Mouse (Mus musculus) layer of hippocampus, adult 9-11 months (tissue): ENCODE measurements around the gene Ankzf1.

Experiments used
- DNase-seq: peaks from one replicate; pipeline ENCODE4 v3.0.0; 2022

Ankzf1 gene

DNA sequence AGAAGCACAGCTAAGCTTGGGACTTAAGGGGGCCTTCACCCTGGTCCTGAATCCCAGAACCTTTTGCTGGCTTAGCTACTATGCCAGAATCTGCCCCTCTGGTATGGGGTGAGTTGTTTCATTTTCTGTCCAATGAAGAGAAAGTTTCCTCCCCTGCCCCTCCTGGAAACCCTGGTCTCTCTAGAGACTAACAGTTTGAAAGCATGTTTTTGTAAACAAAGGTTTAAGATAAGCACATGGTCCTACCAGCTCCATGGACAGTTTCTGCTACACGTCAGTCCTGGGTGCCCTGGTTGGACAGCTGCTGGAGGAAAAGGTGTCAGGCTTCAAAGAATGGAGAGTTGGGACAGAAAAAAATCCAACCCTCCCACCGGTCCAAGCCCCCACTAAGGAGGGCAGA lies 1.4 kb upstream of the Ankzf1 start:
- no peak for DNase-seq

DNA sequence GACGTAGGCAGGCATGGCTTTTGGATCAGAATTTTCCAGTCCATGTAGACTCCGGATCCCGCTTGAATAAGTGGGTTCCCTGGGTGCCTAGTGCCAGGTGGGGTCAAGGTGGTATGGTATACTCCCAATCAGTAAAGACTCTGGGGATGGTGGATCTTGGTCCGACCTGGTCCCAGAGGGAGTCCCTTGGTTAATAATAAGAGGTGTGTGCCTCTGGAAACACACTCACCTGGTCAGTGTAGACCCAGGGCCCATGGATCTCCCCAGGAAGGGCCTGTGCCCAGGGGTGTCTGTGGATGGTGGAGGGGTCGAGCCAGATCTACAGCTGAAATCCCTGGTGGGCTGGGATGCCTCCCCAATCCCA lies 711 bp upstream of the Ankzf1 start:
- no peak for DNase-seq

DNA sequence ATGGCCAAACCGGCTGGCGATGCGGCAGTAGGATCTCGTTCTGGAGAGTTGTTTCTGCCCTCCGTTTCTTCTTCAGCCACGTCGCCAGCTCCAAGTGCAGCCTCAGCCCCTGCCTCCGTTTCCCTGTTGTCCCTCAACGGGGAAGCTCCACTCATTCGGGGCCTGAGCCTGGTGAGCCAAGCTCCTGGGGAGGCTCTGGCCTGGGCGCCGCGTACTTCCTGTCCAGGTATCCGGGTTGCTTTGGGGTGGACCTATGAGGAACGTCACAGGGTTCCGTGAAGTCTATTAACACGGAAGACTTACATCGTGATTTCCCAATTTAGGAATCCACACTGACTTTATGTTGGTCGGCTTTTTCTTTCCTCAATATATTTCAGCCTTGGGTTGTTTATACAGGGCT lies 501 bp downstream of the Ankzf1 start:
- peak; percentile 60 for DNase-seq

DNA sequence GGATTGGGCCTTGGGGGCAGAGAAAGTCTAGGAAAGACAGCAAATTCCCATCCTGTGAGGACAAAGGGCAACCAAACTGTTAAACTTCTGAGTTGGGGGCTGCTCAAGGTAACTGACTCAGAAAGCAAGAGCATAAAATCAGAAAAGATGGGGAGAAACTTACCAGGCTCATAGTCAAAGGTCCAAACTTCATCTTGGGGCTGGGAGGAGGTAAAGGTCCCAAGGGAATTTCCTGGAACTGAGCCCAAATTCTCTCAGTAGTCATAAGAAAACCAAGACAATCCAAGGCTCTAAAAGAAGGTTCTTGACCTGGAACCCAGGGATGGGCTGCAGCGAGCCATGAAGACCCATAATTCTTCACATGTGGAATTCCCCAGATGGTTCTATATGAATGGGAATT lies 9.3 kb downstream of the Ankzf1 start:
- DNase-seq, result no peak

DNA sequence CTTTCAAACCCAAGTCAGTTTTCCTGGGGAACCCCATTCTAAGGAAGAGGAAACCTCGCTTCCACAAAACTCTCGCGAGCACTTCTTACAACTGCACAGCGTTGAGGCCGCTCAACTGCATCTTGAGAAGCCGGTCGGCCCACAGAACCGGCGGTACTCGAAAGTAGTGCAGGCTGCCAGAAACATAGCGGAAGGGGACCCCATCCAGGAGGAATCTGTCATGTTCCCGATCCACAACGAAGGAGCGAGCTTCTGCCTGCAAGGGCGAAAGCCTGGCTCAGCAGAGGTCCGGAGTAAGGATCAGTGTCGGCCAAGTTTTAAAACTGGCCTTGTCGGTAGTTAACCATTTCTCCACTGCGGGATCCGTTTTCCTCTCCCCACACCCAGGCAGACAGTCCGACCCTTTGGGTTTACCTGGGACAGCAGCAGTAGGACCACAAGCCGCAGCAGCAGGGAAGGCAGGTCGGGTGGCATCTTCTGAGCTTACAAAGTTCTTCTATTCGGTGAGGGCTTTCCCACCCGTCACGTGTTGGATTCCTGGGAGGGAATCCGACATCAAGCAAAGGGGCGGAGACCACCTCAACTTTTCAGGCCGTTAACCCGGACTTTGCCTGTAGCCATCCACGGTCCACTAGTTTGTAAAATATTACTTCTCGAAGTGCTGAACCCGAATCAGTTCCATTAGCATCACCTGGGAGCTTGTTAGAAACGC lies 17.2 kb downstream of the Ankzf1 start:
- DNase-seq, result no peak

DNA sequence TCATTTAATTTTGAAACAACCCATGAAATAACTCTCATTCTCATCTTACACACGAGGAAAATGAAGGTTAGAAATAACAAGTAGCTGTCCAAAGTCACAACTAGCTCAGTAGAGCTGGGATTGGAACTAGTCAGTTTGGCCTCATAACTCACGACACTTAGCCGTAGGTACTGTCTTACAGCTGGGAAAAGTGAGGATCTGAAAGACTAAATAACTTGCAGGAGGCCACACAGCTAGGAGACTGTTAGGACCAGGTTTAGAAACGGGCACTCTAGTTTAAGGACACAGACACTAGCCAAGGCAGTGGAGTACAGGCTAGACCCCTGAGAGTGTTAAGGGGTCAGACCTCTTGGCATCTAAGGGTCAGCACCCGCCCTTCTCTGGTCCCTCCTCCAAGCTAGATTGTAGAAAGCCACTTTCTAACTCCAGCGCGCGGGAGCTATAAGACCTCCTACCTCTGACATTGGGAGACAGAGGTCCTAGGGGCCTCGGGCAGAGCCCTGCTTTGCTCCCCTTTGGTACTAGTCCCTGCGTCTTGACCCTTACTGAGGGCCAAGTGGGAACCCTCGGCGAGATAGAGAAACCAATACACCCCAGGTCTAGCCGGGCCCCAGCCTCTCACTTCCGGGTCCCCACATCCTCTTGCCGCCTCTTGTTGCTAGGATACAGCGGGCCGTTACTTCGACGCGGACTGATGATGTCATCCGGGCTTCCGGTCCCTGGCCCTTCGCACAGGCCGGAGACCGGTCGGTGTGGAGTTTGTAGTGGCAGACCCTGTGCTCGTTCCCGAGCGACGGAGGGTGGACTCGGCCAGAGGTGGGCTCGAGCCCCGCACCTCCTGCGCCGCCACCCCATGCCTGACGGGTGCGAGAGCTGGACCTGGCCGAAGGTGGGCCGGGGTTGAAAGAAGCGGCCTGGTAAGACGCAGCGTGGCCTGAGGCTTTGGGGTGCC lies 18.5 kb downstream of the Ankzf1 start, which contains the start of the genes Glb1l and Stk16:
Glb1l (minus strand) TSS at position 678 of the 952 bp plus-strand sequence.
Stk16 (plus strand) TSS at position 703 of the 952 bp plus-strand sequence.
- DNase-seq, result peak; percentile 96

DNA sequence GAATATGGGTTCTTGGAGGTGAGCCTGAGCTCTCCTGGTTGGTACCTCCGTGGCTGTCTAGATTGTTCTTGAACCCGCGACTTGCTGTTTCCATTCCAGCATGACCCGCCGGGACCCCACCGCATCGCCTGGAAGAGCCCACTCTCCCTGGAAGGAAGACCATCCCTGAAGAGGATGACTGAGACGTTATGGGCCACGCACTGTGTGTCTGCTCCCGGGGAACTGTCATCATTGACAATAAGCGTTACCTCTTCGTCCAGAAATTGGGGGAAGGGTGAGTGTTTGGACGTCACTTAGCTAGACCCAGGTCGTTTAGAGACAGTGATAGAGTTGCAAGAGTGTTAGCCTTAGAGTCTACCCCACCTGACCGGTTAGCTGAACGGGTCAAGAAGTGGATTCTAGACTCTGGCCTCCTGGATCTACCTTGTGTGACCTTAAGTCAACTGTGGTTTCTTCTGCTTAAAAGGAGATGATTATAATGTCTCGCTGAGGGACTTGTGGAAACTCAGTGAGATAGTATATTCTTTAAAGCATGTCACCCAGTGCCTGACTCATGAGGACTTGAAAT lies 19.3 kb downstream of the Ankzf1 start:
- no peak for DNase-seq

DNA sequence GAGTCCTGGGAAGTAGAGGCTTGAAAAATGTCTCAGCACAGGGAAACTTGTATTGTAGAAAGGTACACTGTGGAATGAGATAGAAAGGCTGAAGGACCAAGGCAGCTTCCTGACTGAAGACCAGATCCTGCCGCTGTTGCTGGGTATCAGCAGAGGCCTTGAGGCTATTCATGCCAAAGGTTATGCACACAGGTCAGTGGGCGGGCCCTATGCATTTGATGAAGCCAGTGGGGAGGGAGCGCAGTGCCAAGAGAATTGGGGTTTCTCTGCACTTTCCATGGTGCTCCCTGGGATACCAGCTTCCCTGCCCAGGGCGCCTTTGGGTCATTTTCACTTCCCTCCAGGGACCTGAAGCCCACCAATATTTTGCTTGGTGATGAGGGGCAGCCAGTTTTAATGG lies 20.6 kb downstream of the Ankzf1 start:
- DNase-seq, result no peak

DNA sequence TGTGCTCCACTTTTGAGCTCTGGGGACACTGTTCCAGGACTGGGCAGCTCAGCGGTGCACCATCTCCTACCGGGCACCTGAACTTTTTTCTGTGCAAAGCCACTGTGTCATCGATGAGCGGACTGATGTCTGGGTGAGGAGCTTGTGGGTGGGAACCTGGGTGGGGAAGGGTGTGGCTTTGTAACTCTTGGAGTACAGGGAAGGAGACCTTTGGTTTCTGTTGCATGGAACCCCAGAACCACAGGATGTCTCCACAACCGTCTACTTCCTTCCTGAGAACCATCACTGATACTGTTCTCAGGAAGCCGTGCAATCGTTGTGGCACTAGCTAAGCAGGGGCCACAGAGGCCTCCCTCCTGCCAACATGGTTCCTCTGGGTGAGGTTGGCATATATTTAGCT lies 21.1 kb downstream of the Ankzf1 start:
- no peak for DNase-seq

DNA sequence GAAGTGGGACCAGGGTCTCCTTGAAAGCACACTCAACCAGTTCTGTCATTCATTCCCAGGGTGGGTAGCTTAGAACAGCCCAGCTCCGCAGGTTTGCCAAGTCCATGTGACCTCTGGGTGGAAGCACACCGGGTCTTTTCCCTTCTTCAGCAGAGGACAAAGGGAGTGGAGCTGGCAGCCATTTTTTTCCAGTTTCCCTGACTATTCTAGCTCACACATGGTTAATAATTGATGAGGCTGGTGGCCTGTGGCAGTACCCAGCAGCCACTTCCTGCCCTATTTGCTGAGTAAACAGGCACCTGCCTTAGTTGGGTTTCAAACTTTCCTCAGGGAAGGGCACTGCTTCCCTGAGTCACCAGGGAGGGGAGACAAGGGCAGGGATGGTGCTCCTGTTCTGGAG lies 22.5 kb downstream of the Ankzf1 start:
- no peak for DNase-seq

DNA sequence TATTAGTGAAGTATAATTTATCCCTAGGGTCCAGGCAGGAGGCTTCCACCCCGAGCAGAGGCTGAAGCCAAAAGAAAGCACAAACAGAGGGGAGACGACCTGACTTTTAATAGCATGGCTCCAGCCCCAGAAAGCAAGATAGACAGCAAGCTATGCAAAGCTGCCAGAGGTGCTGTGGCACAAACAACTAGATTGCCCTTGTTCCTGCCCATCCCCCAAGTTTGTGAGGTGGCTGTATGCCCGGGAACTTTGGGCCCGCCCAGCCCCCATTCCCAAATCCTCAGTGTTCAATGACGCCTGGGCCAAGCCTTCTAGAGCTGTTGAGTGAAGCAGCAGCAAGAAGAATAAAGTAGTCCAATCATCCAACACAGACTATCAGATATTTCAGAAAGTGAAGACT lies 22.9 kb downstream of the Ankzf1 start:
- DNase-seq, result no peak

DNA sequence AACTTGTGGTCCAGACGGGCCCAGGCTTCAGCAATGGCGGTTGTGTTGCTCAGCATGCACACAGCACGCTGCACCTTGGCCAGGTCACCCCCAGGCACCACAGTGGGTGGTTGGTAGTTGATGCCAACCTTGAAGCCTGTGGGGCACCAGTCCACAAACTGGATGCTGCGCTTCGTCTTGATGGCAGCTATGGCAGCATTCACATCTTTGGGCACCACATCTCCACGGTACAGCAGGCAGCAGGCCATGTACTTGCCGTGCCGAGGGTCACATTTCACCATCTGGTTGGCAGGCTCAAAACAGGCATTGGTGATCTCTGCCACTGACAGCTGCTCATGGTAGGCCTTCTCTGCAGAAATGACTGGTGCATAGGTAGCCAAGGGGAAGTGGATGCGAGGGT lies 23.8 kb downstream of the Ankzf1 start:
- no peak for DNase-seq

DNA sequence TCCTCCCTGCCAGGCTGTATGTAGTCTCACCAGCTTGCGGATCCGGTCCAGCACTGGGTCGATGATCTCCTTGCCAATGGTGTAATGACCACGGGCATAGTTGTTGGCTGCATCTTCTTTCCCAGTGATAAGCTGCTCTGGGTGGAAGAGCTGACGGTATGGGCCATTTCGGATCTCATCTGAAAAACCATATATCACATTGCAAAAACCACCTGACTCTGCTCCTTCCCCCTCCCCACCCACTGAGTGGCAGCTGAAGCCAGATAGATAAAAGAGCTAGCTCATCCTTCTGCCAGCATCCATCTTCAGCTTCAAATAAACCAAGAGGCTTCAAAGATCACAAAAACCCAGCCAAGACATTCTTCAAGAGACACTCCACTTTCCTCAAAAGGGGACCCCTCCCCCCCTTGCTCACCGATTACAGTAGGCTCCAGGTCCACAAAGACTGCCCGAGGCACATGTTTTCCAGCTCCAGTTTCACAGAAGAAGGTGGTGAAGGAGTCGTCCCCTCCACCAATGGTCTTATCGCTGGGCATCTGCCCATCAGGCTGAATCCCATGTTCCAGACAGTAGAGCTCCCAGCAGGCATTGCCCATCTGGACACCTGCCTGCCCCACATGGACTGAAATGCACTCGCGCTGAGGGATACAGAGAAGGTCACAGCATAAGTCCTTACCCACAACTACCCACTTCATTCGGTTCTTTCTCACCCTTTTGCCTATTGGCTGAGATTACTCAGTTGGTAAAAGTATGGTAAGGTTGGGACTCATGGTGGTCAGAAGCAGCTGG lies 25.0 kb downstream of the Ankzf1 start:
- DNase-seq, result no peak

DNA sequence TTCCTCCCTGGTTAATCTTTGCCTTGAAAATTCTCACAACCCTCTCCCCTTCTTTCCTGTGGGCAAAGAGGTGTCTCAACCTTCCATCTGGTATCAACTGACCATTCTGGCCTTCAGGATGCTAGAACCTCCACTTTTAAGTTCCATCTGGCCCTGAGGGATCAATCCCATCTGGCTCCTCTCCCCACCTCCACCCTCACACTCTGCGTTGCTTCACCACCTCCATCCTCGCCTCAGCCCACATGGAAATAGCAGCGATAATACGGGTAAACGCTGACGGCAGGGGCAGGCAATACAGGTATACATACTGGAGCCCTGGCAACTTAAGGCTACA lies 25.9 kb downstream of the Ankzf1 start:
- no peak for DNase-seq

DNA sequence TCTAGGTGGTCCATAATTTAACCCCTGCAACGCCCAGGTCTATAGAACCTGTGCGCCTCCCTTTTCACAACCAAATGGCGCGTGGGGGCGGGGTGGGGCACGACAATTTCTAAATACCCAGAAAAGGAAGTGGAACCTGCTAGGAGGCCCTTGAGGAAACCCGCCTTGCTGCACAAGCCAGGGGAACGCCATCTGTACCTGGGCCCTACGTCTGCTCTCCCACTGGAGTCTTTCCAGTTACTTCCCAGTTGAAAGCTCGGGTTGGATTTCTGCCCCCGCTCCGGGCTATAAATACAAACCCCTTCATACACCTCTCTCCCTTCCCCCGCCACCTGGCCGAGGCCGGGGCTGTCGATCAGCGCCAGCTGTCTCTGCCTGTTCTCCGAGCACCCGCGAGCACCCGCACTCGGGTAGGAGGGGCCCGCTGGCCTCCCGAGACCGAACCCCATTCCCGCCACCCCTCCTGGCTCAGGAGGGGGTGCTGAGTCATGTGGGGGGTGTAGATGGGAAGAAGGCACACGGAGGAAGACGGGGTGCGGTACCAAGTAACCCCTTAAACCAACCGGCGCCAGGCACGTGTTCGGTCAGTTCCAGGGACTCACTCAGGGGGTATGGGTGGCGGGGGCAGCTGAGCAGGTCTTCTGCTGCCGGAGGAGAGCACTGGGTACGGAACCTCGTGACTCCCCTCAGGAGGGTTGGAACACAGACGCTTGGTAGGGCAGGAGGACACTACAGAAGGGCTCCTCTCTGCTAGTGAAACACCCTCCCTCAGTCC lies 26.5 kb downstream of the Ankzf1 start:
- peak; percentile 82 for DNase-seq

DNA sequence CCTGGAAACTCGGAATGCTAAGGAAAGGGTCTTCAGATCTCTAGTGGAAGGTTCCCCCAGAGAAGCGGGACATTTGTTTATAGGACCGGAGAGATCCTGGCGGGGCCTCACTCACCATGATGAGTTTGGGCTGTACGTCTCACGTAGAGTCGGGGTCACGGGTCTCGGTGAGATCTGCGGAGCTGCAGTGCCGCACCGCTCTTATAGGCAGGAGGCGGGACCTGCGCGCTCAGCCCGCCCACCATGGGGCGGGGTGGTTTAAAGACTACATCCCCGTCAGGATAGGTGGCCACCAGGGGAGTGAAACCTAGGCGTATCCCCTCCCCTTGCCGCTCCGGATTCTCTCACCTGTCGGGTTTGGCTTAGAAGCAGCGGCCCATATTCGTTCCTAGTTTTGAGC lies 27.1 kb downstream of the Ankzf1 start:
- DNase-seq, result peak; percentile 92

DNA sequence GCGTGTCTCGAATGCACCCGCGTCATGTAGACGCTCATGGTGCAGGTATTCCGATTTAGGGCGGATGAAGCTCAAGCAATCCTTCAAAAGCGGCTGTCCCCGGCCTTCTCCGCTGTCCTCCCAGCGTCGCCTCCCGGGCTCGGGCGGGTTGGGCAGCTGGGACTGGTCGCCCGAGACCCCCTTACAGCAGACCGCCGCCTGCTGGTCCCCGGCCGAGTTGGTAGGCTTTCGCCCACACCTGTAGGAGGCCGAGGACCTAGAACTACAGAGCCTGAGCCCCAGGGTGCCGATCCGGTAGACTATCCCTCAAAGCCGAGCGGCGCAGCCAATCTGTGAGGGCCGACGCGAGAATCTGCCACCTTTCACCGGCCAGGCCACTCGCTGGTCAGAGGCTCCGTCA lies 27.6 kb downstream of the Ankzf1 start, which contains the start of gene Tuba4a:
Tuba4a (minus strand) TSS at position 335 of the 400 bp plus-strand sequence.
- DNase-seq, result no peak

DNA sequence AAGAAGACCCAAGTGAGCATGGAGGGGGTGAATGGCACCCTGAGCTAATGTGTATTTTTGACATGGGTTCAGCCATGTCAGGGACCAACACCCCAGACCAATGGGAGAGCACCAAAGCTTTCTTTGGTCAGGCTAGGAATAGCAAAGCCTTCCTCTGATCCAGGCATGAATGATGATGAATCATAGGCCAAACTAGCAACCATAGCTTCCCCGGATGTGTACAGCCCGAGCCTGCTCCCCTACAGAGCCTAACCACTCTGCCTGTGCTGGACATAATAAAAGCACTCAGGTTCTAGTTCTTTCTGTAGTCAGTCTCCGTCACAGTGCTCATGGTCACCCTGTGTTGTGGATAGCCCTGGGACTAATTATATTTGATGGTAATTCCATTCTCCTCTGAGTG lies 29.6 kb downstream of the Ankzf1 start:
- DNase-seq, result no peak

DNA sequence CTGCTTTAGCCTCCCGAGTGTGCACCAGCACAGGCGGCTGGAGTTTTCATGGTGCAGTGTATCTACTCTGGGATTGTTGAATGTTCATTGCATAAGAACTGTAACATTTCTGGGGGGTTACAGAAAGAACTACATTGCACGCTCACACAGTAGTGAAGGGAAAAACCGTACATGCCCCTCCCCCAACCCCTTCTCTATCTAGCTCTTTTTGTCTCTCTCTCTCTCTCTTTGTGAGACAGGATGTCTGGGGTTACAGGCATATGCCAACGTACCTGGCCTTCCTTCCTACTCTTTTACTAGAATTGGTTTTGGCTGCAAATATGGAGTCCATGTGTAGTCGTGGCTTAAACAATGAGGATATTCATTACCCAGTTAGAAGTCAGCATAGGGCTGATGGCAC lies 31.0 kb downstream of the Ankzf1 start:
- no peak for DNase-seq

DNA sequence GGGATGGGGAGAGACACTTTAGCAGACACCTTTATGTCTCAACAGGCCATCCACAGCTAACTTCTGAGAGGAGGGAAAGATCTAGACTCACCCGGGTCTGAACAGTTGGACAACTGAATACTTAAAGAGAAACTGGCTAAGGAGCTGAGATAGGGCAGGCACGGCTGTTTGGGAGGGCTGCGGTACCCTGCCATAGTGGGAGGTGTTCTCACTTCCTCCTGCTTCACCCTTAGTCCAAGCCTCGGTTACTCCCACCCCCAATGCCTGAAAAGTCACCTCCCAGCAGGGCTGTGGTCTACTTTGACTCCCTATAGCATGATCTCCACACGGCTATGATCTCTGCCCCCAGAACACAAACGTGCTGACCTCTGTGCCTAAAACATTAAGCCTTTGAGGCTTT lies 31.6 kb downstream of the Ankzf1 start:
- no peak for DNase-seq

DNA sequence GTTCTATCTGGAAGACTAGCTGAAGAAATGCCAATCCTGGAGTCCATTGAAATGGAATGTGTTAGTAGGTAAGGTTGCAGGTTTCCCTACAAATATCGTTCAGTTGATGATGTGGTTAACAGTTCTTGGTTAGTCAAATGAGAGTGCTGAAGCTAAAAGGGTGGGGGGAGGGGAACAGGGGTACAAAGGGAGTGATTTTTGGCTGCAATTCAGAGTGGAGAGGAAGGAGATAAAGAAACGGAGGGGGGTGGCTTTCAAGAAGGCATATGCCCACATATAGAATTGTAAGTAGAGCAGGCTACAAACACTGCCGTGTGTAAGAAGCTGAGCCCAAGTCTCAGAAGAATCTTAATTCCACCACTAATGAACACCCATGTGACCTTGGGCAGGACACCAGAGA lies 33.5 kb downstream of the Ankzf1 start:
- DNase-seq, result no peak

DNA sequence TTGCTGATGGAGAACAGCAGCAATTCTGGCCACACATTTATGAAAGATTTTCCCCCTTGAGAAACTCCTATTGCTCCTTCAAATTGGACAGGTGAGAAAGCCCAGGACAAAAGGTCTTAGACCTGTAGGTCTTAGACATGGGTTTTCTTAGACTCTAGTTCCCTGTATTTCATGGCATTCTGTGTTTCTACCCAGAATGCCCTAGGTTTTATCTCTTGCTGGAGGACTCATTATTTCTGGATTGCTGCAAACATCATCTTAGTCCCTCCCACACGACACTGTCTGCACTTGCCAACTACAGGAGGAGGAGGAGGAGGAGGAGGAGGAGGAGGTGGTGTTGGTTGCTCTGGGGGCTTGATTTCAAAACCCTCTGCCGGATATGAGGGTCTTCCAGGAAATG lies 34.2 kb downstream of the Ankzf1 start:
- DNase-seq, result no peak
